Mouse (Mus musculus): ENCODE measurements at regions not wholly inside any gene's neighbourhood (a gene's known extent, or its start where the extent isn't known, plus 50 kb on each side); places are given as distances from the start of the nearest gene placed in this dataset.

GRCm38 (mm10) chrX:35791273-35791672, 97.4 kb upstream of the Dock11 start:
- in situ Hi-C loops (cut with MboI, MseI) = no loop called here

- in situ Hi-C loops (cut with MboI, MseI) = loop anchor here (25.0 kb wide), 1 partner anchor 1851 kb away; the partner anchor contains the start of gene Btbd35f6
These were observed 75.4 kb upstream of the Dock11 start for GRCm38 (mm10) chrX:35813206-35813605.

- in situ Hi-C loops (cut with MboI, MseI) = loop anchor here (5.0 to 25.0 kb wide), 3 partner anchors 158 to 553 kb away; no protein-coding TSS in a partner anchor
These were observed 54.2 kb upstream of the Dock11 start for GRCm38 (mm10) chrX:35834411-35834810.

GRCm38 (mm10) chrX:35838064-35838463, 50.6 kb upstream of the Dock11 start:
- in situ Hi-C loops (cut with MboI, MseI) = loop anchor here (25.0 kb wide), 1 partner anchor 549 kb away; no protein-coding TSS in a partner anchor

Data from regulatory T cell (primary cell).